Mouse (Mus musculus) right cerebral cortex, postnatal 25 days (tissue): Measurements from ENCODE around the gene Cd83.

ENCODE experiments used
- DNase-seq: peaks from one replicate; pipeline ENCODE4 v3.0.0; 2022

Cd83 gene

GRCm38 (mm10) chr13:43784725-43785711 is at the start of gene Cd83:
Gene Cd83 (plus strand): TSS chr13:43784775.
- DNase-seq: peak; percentile 68

DNA sequence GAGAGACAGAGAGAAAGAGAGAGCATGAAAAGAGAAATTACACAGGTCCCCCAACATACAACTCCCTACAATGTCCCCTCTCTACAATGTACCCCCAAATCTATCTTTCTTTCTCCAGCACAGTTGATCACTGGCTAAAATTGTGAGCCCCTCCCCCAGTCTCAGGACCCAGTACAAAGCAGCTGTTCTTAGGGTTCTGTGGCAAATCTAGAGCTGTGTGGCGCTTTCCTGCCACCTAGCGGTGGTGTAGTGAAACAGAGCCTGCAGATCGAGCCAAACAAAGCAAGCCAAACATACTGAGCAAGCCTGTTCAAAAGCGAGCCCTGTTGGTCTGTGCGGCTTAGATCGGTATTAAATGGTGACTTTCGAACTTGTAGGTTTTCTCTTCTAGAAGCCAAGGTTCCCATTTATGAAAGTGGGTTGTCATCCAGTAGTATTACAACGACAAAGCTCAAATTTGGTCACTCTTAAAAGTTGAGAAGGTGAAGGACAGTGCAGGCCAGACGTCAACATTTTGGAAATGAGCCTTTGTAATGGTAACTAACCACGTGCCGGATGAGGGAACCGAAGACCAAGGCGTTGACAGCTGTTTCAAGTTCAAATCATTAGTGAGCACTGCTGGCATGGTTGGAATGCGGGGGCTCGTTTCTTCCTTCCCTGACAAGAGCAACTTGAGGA is 44.8 kb upstream of the Cd83 start:
- DNase-seq: peak; percentile 81

DNA sequence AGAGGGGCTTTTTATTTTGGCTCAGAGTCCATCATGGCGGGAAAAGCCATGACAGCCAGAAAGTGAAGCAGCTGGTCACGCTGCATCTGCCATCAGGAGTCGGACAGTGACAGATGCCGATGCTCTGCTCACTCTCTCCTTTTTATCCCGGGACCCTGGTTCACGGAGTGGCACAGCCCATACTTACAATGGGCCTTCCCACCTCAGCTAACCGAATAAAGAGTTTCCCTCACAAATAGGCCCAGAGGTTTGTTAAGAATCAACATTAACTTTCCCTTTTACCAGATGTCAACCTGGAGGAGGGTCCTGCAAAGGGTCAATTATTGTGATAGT is 44.3 kb upstream of the Cd83 start:
- DNase-seq: no peak

- no peak for DNase-seq
Observed at GRCm38 (mm10) chr13:43742677-43743076, 41.9 kb upstream of the Cd83 start.

- no peak for DNase-seq
Observed at GRCm38 (mm10) chr13:43744259-43744658, 40.3 kb upstream of the Cd83 start.

DNA sequence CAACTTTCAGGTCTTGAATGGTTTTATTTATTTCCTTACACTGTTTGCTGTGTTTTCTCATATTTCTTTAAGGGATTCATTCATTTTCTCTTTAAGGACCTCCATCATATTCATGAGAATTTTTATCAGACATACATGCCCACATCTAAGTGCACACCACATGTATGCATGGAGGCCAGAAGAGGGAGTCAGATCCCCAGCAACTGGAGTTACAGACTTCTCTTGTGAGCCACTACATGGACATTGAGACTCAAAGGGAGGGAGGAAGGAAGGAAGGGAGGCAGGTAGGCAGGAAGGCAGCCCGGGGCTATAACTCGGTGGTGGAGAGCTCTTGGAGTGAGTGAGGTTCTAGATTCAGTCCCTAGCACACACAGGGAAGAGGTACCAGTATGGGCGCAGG is 34.3 kb upstream of the Cd83 start:
- no peak for DNase-seq

DNA sequence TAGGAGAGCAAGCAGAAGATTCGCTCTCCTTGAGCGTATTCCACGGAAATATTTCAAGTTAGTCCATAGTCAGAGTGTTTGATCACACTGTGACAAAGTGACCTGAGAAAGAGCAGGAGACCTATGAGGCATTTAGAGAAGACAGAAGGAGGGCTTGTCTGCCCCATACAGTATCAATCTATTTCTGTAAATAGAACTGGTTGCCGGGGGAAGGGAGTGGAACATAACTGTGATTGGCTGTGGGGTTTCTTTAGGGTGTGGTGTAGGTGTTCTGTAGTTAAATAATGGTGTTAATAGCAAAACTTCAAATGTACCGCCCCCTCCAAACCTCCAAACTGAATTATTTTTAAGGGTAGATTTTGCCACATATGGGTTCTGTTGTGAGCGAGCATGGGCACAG is 33.6 kb upstream of the Cd83 start:
- no peak for DNase-seq

- DNase-seq: no peak
Observed at GRCm38 (mm10) chr13:43752407-43752806, 32.2 kb upstream of the Cd83 start.

DNA sequence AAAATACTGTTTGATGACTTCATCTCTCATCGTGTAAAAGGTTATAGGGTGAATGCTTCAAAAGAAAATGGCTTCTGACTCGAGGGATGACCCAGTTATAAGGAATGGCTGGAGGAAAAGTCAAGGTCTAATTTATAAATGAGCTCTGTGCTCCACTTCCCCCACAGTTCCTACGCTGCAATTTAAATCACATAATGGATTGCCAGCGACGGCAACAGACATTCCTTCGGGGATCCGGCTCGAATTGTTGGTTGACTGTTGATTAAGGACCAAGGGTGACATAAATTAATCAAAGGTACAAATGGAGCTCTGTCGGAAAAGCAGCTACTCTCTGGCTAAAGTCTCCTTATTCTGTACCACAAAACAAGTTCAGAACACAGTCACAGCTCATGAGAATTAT is 30.9 kb upstream of the Cd83 start:
- no peak for DNase-seq

GRCm38 (mm10) chr13:43754455-43755128 is 30.0 kb upstream of the Cd83 start:
- DNase-seq: no peak

DNA sequence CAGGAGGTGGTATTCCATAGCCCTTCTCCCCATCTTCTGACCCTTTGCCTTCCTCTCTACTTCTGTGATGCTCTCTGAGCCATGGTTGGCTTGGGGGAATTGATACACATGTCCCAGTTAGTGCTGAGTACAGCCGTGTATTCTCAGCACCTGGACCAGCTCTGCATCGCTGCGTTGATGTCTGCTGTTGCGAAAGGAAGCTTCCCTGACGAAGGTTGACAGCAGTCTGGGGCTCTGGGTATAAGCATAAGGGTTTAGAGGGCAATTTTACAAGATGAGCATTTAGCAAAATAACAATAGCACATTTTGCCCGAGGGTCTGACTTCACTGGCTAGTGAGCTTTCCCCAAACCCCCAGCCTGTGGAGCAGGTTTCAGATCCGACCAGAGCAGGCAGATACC is 29.0 kb upstream of the Cd83 start:
- DNase-seq: no peak

GRCm38 (mm10) chr13:43761156-43761855 is 23.3 kb upstream of the Cd83 start:
- DNase-seq: no peak

GRCm38 (mm10) chr13:43762901-43763300 is 21.7 kb upstream of the Cd83 start:
- DNase-seq: no peak

- DNase-seq: no peak
Observed at GRCm38 (mm10) chr13:43763301-43763994, 21.1 kb upstream of the Cd83 start.

GRCm38 (mm10) chr13:43763995-43764579 is 20.5 kb upstream of the Cd83 start:
- DNase-seq: no peak

DNA sequence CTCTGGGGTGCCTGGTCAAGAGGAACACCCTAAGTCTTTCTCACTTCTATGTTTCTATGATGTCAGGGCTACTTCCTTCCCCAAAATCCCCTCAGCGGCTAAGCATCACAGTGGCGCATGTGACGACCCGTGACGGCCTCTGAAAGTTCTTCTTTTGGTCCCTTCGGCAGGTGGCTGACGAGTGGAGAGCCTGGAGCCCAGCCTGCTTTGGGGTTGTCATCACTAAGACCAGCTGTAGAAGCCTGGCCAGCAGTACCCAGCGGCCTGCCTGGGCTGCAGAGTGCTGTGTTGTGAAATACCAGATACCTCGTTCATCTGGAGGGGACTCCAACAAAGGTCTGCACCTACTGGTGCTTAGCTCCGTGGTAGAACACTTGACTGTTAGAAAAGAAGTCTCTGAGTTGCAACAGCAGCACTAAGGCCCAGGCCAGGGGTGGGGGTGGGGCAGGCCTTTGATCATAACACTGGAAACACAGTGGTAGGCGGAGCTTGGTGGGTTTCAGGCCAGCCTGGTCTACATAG is 19.2 kb upstream of the Cd83 start:
- no peak for DNase-seq

DNA sequence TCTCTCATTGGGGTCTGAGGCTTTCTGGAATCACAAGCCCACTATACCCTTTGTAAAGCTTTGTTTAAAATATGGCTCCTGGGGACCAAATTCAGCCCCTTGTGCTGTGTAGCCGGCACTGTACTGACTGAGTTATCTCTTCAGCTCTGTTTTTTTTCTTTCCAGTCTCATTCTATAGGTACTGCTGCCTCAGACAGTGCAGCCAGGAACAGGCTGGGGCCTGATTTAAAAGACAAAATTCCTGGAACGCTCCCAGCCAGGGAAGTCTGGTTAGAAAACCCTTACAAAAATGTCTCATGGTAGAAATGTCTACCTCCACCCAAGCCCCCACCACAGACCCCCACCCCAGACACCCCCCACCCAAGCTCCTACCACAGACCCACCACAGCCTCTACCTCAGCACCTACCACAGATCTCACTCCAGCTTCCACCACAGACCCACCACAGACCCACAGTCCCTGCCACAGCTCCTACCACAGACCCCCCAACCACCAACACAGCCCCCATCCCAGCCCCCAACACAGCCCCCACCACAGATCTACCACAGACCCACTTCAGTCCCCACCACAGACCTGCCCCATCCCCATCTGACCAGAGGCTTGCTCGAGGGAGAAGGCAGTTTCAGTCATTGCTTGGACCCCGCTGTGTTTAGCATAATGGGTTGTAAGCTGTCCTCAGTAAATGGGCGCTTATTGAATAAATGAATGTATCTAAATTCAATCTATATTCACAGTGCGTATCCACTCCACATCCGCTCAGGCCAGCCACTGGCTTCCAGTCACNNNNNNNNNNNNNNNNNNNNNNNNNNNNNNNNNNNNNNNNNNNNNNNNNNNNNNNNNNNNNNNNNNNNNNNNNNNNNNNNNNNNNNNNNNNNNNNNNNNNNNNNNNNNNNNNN is 17.5 kb upstream of the Cd83 start:
- DNase-seq: no peak

DNA sequence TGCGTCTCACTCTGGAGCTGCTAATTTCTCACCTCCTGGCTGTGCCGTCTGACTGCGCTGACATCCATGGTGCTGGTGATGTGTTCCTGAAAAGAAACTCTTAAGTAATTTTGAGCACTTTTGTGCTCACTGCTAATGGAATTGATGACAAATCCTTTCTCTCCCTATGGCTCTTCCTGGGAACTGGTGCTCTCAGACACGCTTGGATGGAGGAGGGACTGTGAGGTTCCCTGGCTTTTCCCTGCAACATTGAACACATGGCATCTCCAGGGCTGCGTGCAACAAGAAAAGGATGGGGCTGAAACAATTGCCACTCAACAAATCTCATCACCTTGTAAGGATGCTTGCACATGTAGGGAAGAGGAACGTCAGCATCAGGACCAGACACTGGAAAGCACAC is 11.6 kb upstream of the Cd83 start:
- DNase-seq: no peak

DNA sequence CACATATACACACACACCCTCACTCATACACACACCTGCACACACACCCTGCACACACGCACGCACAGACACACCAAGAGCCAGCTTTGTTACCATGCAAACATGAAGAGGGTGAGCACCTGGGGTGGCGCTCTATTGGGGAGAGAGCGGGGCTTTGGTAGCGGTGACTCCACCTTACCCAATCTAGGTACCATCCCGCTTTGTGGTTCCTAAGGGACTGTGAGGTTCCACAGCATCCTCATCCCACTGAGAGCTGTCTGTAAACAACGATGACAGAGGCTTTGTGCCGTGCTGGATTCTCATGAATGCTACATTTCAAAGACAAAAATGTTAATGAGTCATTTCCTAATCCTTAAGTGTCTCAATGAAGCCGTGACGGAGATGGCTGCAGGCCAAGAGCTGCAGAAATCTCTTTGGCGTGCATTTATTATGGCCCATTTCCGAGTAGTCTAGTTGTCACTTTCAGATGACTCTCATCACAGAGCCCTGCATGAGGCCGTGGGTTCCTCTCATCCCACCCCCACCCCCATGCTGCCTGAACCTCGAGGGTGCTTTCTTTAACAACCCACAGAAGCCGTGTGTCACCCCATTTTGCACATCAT is 10.5 kb upstream of the Cd83 start:
- DNase-seq: peak; percentile 48
